Mouse (Mus musculus) spleen, adult 2 months (tissue): ENCODE measurements at regions not wholly inside any gene's neighbourhood (a gene's known extent, or its start where the extent isn't known, plus 50 kb on each side); places are given as distances from the start of the nearest gene placed in this dataset.

Experiments
- CTCF ChIP-seq: fragments of 200-500 bp; IDR thresholded peaks from 2 replicates; pipeline ENCODE4 v1.5.1; 2011; ENCODE audit warnings: mild to moderate bottlenecking, inconsistent platforms; ENCODE audit not compliant: insufficient read depth, insufficient read length, insufficient replicate concordance; ENCODE audit errors: extremely low read depth
- POLR2A ChIP-seq: fragments of 200-500 bp; IDR thresholded peaks from 2 replicates; pipeline ENCODE4 v1.6.1; 2011; ENCODE audit warnings: low read depth, low read length, inconsistent platforms

GRCm38 (mm10) chr9:14202551-14203306 lies 72.1 kb upstream of the Sesn3 start:
- TF ChIP-seq CTCF = no peak
- TF ChIP-seq POLR2A = no peak
